Mouse (Mus musculus) right cerebral cortex, postnatal 14 days (tissue): ENCODE measurements at regions not wholly inside any gene's neighbourhood (a gene's known extent, or its start where the extent isn't known, plus 50 kb on each side); places are given as distances from the start of the nearest gene placed in this dataset.
A peak's percentile ranks its signal among the peaks of the same experiment; 100 is the strongest.

Experiments
- DNase-seq: peaks from one replicate; pipeline ENCODE4 v3.0.0; 2022

GRCm38 (mm10) chrX:163812431-163812830 is 51.3 kb upstream of the Rnf138rt1 start:
- DNase-seq = no peak

- DNase-seq = no peak
These were observed 53.7 kb upstream of the Rnf138rt1 start for GRCm38 (mm10) chrX:163814806-163815205.

DNA sequence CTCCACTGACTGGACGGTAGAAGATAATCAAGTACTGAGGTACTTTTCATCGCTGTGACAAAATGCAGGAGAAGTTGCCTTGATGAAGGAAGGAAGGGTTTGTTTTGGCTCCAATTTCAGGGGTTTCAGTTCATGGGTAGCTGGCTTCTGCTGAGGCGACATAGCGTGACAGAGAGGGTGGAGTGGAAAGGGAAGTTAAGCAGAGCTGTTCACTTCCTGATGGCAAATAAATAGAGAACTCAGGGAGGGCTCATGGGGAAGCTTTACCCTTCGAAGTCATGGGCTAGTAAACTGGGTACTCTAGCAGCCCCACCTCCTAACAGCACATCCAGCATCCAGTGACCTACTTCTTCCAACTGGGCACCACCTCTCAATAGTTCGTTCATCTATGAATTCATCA is 61.2 kb upstream of the Rnf138rt1 start:
- no peak for DNase-seq

DNA sequence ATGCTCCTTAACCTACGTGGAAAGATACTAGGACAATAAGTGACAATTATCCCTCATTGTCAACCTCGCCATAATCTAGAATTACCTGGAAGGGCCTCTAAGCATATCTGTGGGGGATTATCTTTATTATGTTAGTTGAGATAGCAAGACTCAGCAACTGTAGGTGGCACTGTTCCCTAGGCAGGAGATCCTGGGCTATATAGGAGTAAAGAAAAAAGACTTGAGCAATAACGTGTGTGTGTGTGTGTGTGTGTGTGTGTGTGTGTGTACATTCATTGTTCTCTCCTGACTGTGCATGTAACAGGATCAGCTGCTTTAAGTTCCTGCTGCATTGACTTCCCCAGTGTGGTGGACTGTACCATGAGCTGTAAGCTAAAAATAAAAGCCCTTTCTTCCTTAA is 66.3 kb upstream of the Rnf138rt1 start:
- DNase-seq = no peak

GRCm38 (mm10) chrX:163845408-163845807 is 63.4 kb upstream of the Ap1s2 start:
- no peak for DNase-seq

- DNase-seq = no peak
These were observed 61.9 kb upstream of the Ap1s2 start for GRCm38 (mm10) chrX:163846890-163847289.

GRCm38 (mm10) chrX:163847651-163848050 is 61.2 kb upstream of the Ap1s2 start:
- no peak for DNase-seq

GRCm38 (mm10) chrX:163848510-163849199 is 60.2 kb upstream of the Ap1s2 start:
- peak; percentile 8 for DNase-seq

DNA sequence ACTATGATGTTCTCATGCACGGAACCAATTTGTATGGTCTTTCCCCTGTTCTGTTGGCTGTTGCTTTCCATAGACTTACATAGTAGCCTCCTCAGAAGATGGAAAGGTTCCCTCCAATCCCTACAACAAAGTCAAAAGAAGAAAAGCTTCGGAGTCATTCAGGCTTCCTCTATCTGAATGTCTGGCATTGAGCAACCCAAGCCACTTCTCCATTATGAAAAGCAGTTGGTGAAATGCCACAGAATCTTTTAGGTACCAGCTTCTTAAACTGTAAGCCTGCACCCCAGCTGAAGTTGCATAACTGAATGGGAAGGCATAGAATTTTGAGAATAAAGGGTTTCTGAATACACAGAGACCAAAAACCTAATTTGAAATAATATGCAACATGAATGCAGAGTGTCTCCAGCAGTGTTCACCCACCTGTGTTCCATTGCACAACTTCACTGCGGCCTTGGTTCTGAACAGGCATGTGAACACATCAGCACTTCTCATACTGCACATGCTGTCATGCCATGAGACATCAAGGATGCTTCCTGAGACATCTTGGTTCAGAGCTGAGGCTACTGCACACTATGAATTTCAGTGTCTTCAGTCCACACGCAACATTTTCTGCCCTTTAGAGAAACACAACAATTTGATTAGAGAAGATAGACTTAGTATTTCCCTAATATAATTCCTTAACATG is 57.8 kb upstream of the Ap1s2 start:
- no peak for DNase-seq

DNA sequence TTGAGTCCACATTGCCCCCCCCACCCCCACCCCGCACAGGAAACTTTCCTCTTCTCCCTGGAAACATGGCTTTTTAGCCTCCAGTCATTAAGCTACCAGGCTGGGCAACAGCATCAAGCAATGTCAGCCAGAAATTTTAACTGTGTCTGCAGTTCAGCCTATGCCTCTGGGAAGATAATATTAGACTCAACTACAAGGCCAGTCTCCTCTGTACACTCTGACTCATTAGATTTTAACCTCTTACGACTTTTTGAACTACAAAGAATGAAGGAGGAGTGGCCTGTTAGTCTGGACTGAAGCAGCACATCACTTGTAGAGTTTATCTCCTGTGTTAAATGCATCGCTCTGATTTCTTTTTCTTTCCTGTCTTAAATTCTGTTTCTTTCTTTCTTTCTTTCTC is 50.3 kb upstream of the Ap1s2 start:
- no peak for DNase-seq
